Mouse (Mus musculus) thymus, adult 2 months (tissue): ENCODE measurements around the gene Defb19. TPM values are rescaled to one million over a fixed set of nuclear protein-coding genes. Genes with fewer than 3 reads are reported as not detected.
A peak's percentile ranks its signal among the peaks of the same experiment; 100 is the strongest.

Source experiments
- DNase-seq: peaks from one replicate; pipeline ENCODE4 v3.0.0; 2021
- H3K27ac ChIP-seq: fragments of 200-500 bp; 2 replicates; pipeline ENCODE4 v1.5.1; 2012; ENCODE audit warnings: low read length, control low read depth; ENCODE audit not compliant: control insufficient read depth, insufficient read depth
- H3K27me3 ChIP-seq: fragments of 200-500 bp; 2 replicates; pipeline ENCODE4 v1.6.1; 2012; ENCODE audit warnings: mild to moderate bottlenecking, low read length, moderate library complexity, mixed read lengths; ENCODE audit not compliant: control insufficient read depth, insufficient read depth
- H3K36me3 ChIP-seq: fragments of 200-500 bp; 2 replicates; pipeline ENCODE4 v1.6.1; 2012; ENCODE audit warnings: mild to moderate bottlenecking, low read length, moderate library complexity; ENCODE audit not compliant: control insufficient read depth, insufficient read depth
- H3K4me1 ChIP-seq: fragments of 200-500 bp; replicated peaks from 2 replicates; pipeline ENCODE4 v1.6.1; 2012; ENCODE audit warnings: low read length; ENCODE audit not compliant: control insufficient read depth, insufficient read depth
- H3K4me3 ChIP-seq: fragments of 200-500 bp; 2 replicates; pipeline ENCODE4 v1.5.1; 2012; ENCODE audit warnings: mild to moderate bottlenecking, low read length, control low read depth, moderate library complexity; ENCODE audit not compliant: control insufficient read depth, insufficient read depth
- CTCF ChIP-seq: fragments of 200-500 bp; IDR thresholded peaks from 2 replicates; pipeline ENCODE4 v1.5.1; 2012; ENCODE audit warnings: mild to moderate bottlenecking, control low read depth, low read length, moderate library complexity, borderline replicate concordance; ENCODE audit not compliant: control insufficient read depth, poor library complexity, insufficient read depth; ENCODE audit errors: extremely low read depth
- POLR2A ChIP-seq: fragments of 200-500 bp; IDR thresholded peaks from 2 replicates; pipeline ENCODE4 v1.6.1; 2012; ENCODE audit warnings: mild to moderate bottlenecking, low read length, control low read depth, moderate library complexity; ENCODE audit not compliant: control insufficient read depth, poor library complexity, insufficient read depth; ENCODE audit errors: extremely low read depth
- WGBS: fragments of 180-500 bp; shearing (Covaris S2); methylation state at CpG from one replicate; pipeline ENCODE4 v1.1.7; 2018; 5-methylcytosine and 5-hydroxymethylcytosine counted together
- polyA plus RNA-seq: library from polyadenylated mRNA; depleted of rRNA; stranded (reverse); fragments of >200 nt; gene quantifications from 2 replicates; pipeline ENCODE4 v1.2.3, GENCODE M21; 2012

Gene Defb19
- polyA plus RNA-seq, 1 experiment = 1.5 TPM

DNA sequence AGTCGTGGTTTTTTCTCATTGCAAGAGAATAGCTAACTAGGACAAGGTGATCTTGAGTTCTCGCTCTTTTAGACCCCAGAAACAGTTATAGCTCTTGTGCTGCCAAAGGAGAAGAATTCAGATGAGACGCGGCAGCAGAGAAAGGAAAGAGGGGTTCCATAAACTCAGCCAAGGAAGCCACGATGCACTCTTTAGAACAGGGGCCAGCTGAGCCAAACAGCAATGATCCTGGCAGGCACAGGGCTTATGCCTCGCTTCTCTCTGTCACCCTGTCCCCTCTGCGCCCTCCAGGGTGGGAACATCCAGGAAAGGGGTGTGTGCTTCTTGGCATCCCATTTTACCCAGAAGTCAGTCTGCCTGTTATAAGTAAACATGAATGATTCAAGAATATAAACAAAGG lies 19.2 kb upstream of the Defb19 start, which contains the start of gene Defb45:
Defb45 (minus strand) TSS at position 101 of the 400 bp plus-strand sequence.
- Histone ChIP-seq H3K27me3 (no peaks in the 10 kb centered on the region), H3K36me3 (no peaks in the 10 kb centered on the region), H3K4me3 (no peak within 1 kb of the TSS), H3K27ac (no peak within 1 kb of the TSS), H3K4me1 (no peaks in the 10 kb centered on the region)
- no peak for DNase-seq
- WGBS = 67% methylated on average over 7 of the region's 7 CpGs
- TF ChIP-seq CTCF (no peak), POLR2A (no peak)

DNA sequence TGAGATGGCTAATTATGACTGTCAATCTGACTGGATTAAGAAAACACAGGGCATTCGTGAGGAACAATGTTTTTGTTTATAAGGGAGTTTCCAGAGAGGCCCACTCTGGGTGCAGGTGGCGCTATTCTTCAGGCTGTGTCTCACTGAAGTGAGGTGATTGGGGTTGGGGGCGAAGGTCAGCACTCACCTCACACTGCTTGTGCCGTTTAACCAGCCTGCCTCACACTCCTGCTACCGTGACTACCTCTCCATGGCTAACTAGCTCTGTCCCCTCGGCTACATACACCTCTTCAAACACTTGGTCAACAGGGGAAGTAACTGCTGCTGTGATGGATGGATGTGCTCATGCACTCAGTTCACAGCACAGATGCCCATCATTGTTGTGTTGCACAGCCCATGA lies 8.9 kb upstream of the Defb19 start:
- WGBS = 76% methylated on average over 6 of the region's 6 CpGs
- no peaks in the 10 kb centered on the region for H3K4me1 ChIP-seq
- H3K27ac ChIP-seq = no peak overlapping the region
- DNase-seq = no peak
- TF ChIP-seq POLR2A (no peak), CTCF (no peak)
- H3K27me3 ChIP-seq = no peaks in the 10 kb centered on the region
- no peaks in the 10 kb centered on the region for H3K36me3 ChIP-seq
- H3K4me3 ChIP-seq = no peak overlapping the region

DNA sequence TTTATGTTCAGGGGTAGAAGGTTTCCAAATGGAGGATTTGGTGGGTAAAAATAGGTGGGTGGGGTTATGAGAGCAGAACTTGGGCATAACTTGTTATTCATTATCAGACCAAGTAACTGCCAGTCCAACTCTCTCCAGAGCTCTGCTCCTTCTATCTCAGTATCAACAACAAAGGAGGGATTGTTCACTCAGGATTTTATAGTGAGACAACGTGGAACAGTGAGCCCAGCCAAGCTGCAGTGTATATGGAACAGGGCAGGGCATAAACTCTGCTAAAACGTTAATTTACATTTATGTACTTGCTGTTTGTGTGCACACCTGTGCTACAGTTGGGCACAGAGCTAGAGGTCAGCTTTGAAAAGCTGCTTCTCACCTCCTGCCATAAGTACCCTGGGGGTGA lies 8.3 kb upstream of the Defb19 start:
- DNase-seq = no peak
- WGBS = 68% methylated on average over 2 of the region's 2 CpGs
- Histone ChIP-seq H3K27ac (no peak overlapping the region), H3K27me3 (no peaks in the 10 kb centered on the region), H3K36me3 (no peaks in the 10 kb centered on the region), H3K4me3 (no peak overlapping the region), H3K4me1 (no peaks in the 10 kb centered on the region)
- TF ChIP-seq CTCF (no peak), POLR2A (no peak)

DNA sequence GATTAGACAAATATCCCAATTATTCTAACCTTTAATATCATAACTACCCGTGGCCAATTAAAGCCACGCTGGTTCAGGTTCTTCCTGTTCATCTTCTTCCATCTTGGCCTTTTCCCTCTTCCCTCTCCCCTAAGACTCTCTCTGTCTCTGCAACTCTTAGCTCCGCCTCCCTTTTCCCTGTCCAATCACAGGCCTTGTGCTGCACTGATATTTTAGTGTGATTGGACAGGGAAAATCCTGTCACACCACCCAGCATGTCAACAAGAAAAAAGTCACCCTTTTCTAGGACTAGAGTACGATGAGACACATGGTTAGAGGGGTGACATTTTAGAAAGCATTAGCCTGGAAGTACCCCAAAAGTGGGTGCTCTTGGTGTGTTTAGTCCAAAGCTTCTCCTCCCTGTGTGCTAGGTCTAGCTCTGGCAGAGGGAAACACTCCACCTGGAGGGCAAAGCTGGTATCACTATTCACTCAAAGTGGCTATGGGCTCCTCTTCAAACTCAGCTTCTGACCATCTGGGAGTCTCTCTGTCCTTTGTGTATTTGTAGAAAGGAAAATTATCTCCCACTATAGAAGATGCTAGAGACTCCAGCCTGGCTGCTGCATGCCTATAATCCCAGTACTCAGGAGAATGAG lies 6.9 kb upstream of the Defb19 start:
- no peak overlapping the region for H3K4me3 ChIP-seq
- no peak overlapping the region for H3K27ac ChIP-seq
- 79% methylated on average over 4 of the region's 4 CpGs for WGBS
- H3K36me3 ChIP-seq = no peaks in the 10 kb centered on the region
- TF ChIP-seq POLR2A (no peak), CTCF (no peak)
- no peaks in the 10 kb centered on the region for H3K4me1 ChIP-seq
- no peaks in the 10 kb centered on the region for H3K27me3 ChIP-seq
- DNase-seq = peak; percentile 17

DNA sequence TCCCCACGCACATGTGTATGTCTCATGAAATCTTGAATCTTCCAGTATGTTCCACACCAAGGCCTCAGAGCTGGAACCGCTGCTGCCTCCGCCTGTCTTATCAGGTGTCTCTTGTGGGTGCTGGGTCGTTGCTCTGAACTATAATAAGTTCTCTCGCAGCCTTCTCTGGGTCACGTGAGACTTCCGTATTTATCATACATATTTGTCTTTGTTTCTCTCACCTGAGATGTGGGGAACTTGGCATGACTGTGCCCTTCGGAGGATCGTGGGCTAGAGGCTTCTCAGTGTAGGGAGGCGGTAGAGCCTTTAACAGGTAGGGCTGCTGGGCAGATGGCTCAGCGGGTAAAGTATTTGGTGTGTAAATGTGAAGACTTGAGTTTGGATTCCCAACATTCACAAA lies 500 bp upstream of the Defb19 start:
- Histone ChIP-seq H3K27me3 (no peaks in the 10 kb centered on the region), H3K4me1 (no peaks in the 10 kb centered on the region), H3K4me3 (no peak overlapping the region), H3K36me3 (no peaks in the 10 kb centered on the region), H3K27ac (no peak overlapping the region)
- DNase-seq = no peak
- no peak for TF ChIP-seq CTCF
- no peak for TF ChIP-seq POLR2A
- WGBS = 91% methylated on average over 11 of the region's 11 CpGs

DNA sequence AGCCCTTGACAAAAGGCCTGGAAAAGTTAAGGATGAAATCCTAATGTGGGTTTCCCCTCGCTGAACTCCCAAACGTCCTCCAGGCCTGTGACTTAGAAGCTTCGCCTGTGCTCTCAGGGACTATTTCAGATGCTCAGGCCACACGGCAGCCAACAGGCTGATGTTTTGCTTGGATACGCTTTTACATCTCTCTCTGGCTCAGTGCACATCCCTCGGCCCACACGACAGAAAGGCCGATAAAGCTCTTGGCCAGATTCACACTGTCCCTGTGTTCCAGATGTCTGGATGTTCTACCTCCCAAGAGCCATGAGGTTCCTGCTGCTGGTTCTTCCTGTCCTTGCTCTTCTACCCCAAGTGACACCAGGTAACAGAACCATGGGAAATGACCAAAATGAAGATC lies 6.6 kb downstream of the Defb19 start:
- 94% methylated on average over 8 of the region's 8 CpGs for WGBS
- no peaks in the 10 kb centered on the region for H3K27me3 ChIP-seq

DNA sequence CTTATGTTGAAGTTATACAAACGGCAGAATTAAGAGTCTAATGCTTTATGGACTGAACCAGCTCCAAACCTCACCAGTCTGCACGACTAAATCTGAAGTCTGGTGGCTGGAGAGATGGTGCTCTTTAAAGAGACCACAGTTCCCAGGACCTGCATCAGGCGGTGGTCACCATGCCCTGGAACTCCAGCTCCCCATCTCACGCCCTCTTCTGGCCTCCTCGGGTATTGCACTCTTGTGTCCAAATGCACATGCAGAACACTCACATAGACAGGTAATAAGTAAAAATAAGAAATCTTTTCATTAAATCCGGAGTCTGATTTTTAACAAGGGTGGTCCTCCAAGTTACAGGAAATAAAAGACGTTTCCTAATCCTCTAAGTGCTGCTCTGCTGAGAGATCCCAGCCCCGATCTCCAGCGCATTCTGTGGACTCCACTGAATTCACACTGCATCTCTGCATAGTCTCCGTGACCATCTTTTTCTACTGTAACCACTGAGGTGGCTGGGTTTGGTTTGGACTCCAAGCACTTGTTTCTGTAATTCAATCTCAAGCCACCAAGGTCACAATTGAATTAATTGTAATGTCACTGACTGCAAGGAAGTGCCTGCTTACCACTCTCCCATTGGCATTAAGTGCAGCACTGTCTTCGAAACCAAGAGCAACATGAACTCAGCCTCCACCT lies 7.9 kb downstream of the Defb19 start, which contains the start of gene Defb21:
Defb21 (plus strand) TSS at position 631 of the 681 bp plus-strand sequence.
- H3K27me3 ChIP-seq = no peaks in the 10 kb centered on the region

More for the DNA sequence above, 6.6 kb downstream of the Defb19 start:
- H3K4me3 ChIP-seq = no peak overlapping the region
- H3K36me3 ChIP-seq = no peaks in the 10 kb centered on the region
- H3K27ac ChIP-seq = no peak overlapping the region
- no peak for TF ChIP-seq CTCF
- no peak for TF ChIP-seq POLR2A
- no peaks in the 10 kb centered on the region for H3K4me1 ChIP-seq
- no peak for DNase-seq

More for the DNA sequence above, 7.9 kb downstream of the Defb19 start, which contains the start of gene Defb21:
- Histone ChIP-seq H3K36me3 (no peaks in the 10 kb centered on the region), H3K27ac (no peak within 1 kb of the TSS), H3K4me1 (no peaks in the 10 kb centered on the region), H3K4me3 (no peak within 1 kb of the TSS)
- 63% methylated on average over 11 of the region's 11 CpGs for WGBS
- DNase-seq = peak; percentile 4
- TF ChIP-seq CTCF (peak; percentile 44; the same call in 1 of the 2 replicates), POLR2A (no peak)
